Mouse (Mus musculus): ENCODE data around the gene Slc2a5. TPM values are rescaled to one million over a fixed set of nuclear protein-coding genes. Genes with fewer than 3 reads are reported as not detected.

Gene Slc2a5
- polyA plus RNA-seq, 1 experiment, result 2.2 TPM

DNA sequence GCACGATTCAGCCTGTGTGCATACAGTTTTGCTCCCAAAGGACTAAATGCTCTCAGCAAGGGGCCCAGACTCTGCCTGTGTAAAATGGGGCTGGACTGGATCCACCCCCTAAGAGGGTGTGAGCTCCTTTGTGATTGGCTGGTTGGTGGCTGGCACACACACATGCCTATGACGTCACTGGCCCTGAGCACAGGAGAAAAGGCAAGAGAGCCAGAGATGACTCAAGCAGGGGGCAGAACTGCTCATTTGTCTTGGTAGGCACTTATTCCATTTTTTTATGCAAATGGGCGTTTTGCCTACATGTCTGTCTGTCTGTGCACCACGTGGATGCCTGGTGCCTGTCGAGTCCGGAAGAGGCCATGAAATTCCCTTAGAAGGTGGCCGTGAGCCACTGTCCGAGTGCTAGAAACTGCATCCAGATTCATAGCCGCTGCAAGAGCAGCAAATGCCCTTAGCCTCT is 19.0 kb downstream of the Slc2a5 start:
- peak overlapping the region; percentile 46 for H3K4me3 ChIP-seq (ENCODE audit: low read depth, low read length)
- TF ChIP-seq CTCF (IDR thresholded peaks at IDR 0.05; ENCODE audit: low read depth, low read length) (no peak), POLR2A (IDR thresholded peaks at IDR 0.05; ENCODE audit: insufficient read depth, low read length) (no peak), EP300 (IDR thresholded peaks at IDR 0.05; ENCODE audit: insufficient read depth, low read depth, low read length) (no peak)

DNA sequence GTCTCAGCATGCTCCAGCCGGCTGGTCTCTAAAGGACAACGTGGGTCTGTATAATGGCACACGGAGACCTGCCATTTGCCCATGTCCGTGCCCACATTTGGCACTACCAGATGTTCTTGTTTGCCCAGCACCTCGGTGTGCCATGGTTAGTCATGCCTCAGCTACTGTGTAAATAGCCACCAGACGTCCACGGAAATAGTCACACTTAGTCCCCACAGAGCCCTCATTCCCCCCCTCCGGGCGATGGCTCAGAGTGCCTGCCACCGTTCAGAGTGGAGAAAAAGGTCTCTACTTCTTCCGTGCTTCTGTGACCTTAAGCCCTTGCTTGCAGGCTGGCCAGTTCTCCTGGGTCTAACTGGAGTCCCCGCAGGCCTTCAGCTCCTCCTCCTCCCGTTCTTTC is 20.0 kb downstream of the Slc2a5 start:
- no peak overlapping the region for H3K9ac ChIP-seq (ENCODE audit: low read depth, poor library complexity, severe bottlenecking)
- H3K36me3 ChIP-seq (ENCODE audit: control insufficient read depth, insufficient read depth, low read length, poor library complexity, severe bottlenecking), result no peaks in the 10 kb centered on the region
- no peak overlapping the region for H3K4me3 ChIP-seq (ENCODE audit: low read depth, low read length)
- H3K4me1 ChIP-seq (ENCODE audit: control insufficient read depth, insufficient read depth, low read length), result peaks cover 2% of the 10 kb centered on the region
- no peak overlapping the region for H3K27ac ChIP-seq (ENCODE audit: insufficient read depth, low read length)
- TF ChIP-seq CTCF (IDR thresholded peaks at IDR 0.05; ENCODE audit: low read depth, low read length), result no peak
- TF ChIP-seq POLR2A (IDR thresholded peaks at IDR 0.05; ENCODE audit: insufficient read depth, low read length), result no peak
- TF ChIP-seq EP300 (IDR thresholded peaks at IDR 0.05; ENCODE audit: insufficient read depth, low read depth, low read length), result no peak
- H3K9me3 ChIP-seq (replicated peaks; ENCODE audit: control insufficient read depth, insufficient read depth, low read length, poor library complexity, severe bottlenecking), result no peaks in the 10 kb centered on the region
- H3K27me3 ChIP-seq (ENCODE audit: control insufficient read depth, insufficient read depth, low read length, poor library complexity, severe bottlenecking), result no peaks in the 10 kb centered on the region

More for the DNA sequence above, 19.0 kb downstream of the Slc2a5 start:
- peaks cover 2% of the 10 kb centered on the region for H3K4me1 ChIP-seq (ENCODE audit: control insufficient read depth, insufficient read depth, low read length)
- no peaks in the 10 kb centered on the region for H3K27me3 ChIP-seq (ENCODE audit: control insufficient read depth, insufficient read depth, low read length, poor library complexity, severe bottlenecking)
- no peak overlapping the region for H3K27ac ChIP-seq (ENCODE audit: insufficient read depth, low read length)
- no peak overlapping the region for H3K9ac ChIP-seq (ENCODE audit: low read depth, poor library complexity, severe bottlenecking)
- H3K9me3 ChIP-seq (replicated peaks; ENCODE audit: control insufficient read depth, insufficient read depth, low read length, poor library complexity, severe bottlenecking), result no peaks in the 10 kb centered on the region
- no peaks in the 10 kb centered on the region for H3K36me3 ChIP-seq (ENCODE audit: control insufficient read depth, insufficient read depth, low read length, poor library complexity, severe bottlenecking)

DNA sequence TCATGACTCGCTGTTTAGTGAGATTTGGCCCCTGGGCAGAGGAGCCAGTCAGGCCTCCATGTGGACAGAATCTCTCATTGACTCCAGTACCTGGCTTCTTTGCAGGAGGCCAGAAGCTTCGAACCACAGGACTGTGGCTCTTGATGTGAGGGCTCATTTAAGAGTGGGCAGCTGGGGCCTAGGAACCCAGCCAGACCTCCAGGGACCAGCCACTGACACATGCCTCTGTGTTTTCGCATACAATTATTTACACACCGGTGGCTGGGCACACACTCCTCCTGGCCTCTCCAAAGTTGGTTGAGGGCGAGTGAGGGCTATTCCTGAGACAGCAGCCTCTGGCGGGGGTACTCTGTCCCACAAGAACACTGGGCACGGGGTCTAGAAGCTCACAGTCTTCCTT is 21.3 kb downstream of the Slc2a5 start:
- H3K9ac ChIP-seq (ENCODE audit: low read depth, poor library complexity, severe bottlenecking), result no peak overlapping the region
- H3K9me3 ChIP-seq (replicated peaks; ENCODE audit: control insufficient read depth, insufficient read depth, low read length, poor library complexity, severe bottlenecking), result no peaks in the 10 kb centered on the region
- no peak overlapping the region for H3K27ac ChIP-seq (ENCODE audit: insufficient read depth, low read length)
- H3K4me1 ChIP-seq (ENCODE audit: control insufficient read depth, insufficient read depth, low read length), result peaks cover 2% of the 10 kb centered on the region
- H3K27me3 ChIP-seq (ENCODE audit: control insufficient read depth, insufficient read depth, low read length, poor library complexity, severe bottlenecking), result no peaks in the 10 kb centered on the region
- no peak overlapping the region for H3K4me3 ChIP-seq (ENCODE audit: low read depth, low read length)
- TF ChIP-seq EP300 (IDR thresholded peaks at IDR 0.05; ENCODE audit: insufficient read depth, low read depth, low read length) (no peak), POLR2A (IDR thresholded peaks at IDR 0.05; ENCODE audit: insufficient read depth, low read length) (no peak), CTCF (IDR thresholded peaks at IDR 0.05; ENCODE audit: low read depth, low read length) (no peak)
- H3K36me3 ChIP-seq (ENCODE audit: control insufficient read depth, insufficient read depth, low read length, poor library complexity, severe bottlenecking), result no peaks in the 10 kb centered on the region

DNA sequence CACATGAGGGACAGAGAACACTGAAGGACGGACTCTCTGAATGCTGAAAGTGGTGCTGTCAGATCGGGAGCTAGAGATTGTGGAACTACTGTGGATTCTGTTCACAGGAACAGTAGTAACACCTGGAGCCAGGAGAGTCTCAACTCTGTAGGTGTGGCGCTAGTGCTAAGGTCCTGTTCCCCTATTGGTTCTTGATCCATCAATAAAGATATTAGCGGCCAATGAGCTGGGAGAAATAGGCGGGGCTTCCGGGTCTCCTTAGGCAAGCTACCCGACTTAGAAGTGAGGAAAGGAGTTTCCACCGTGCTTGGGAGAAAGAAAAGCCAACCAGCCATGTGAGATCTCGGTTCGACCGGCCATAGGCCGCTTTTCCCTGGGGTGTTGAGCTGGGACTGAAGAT is 25.2 kb downstream of the Slc2a5 start:
- TF ChIP-seq POLR2A (IDR thresholded peaks at IDR 0.05; ENCODE audit: insufficient read depth, low read length), result no peak
- TF ChIP-seq EP300 (IDR thresholded peaks at IDR 0.05; ENCODE audit: insufficient read depth, low read depth, low read length), result no peak
- no peak for TF ChIP-seq CTCF (IDR thresholded peaks at IDR 0.05; ENCODE audit: low read depth, low read length)
- Histone ChIP-seq H3K4me3 (ENCODE audit: low read depth, low read length) (peak overlapping the region; percentile 89), H3K27ac (ENCODE audit: insufficient read depth, low read length) (no peak overlapping the region), H3K9ac (ENCODE audit: low read depth, poor library complexity, severe bottlenecking) (peak overlapping the region; percentile 23), H3K4me1 (ENCODE audit: control insufficient read depth, insufficient read depth, low read length) (no peaks in the 10 kb centered on the region), H3K36me3 (ENCODE audit: control insufficient read depth, insufficient read depth, low read length, poor library complexity, severe bottlenecking) (no peaks in the 10 kb centered on the region), H3K27me3 (ENCODE audit: control insufficient read depth, insufficient read depth, low read length, poor library complexity, severe bottlenecking) (no peaks in the 10 kb centered on the region), H3K9me3 (replicated peaks; ENCODE audit: control insufficient read depth, insufficient read depth, low read length, poor library complexity, severe bottlenecking) (no peaks in the 10 kb centered on the region)

DNA sequence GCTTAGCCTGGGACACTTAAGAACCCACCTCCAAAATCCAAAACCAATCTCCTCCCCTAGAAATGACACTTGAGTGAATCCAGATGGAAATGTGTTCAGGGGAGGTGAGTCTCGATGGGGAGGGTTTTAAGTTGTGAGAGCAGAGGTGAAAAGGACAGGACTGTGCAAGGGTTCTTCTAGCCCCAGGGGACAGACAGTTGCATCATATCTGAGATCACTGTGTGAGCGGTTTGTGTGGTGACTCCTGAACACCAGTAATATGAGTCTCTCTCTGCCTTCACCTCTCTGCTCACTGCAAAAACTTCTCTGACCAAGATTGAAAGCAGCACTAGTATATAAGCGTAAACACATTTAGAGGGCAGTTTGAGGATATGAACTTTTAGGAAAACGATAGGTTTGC is 27.2 kb downstream of the Slc2a5 start:
- Histone ChIP-seq H3K27me3 (ENCODE audit: control insufficient read depth, insufficient read depth, low read length, poor library complexity, severe bottlenecking) (no peaks in the 10 kb centered on the region), H3K9ac (ENCODE audit: low read depth, poor library complexity, severe bottlenecking) (no peak overlapping the region; the same call in 1 of the 2 replicates), H3K9me3 (replicated peaks; ENCODE audit: control insufficient read depth, insufficient read depth, low read length, poor library complexity, severe bottlenecking) (no peaks in the 10 kb centered on the region), H3K4me1 (ENCODE audit: control insufficient read depth, insufficient read depth, low read length) (no peaks in the 10 kb centered on the region), H3K4me3 (ENCODE audit: low read depth, low read length) (no peak overlapping the region), H3K27ac (ENCODE audit: insufficient read depth, low read length) (peak overlapping the region; percentile 28; the same call in 1 of the 2 replicates), H3K36me3 (ENCODE audit: control insufficient read depth, insufficient read depth, low read length, poor library complexity, severe bottlenecking) (no peaks in the 10 kb centered on the region)
- no peak for TF ChIP-seq POLR2A (IDR thresholded peaks at IDR 0.05; ENCODE audit: insufficient read depth, low read length)
- TF ChIP-seq CTCF (IDR thresholded peaks at IDR 0.05; ENCODE audit: low read depth, low read length), result no peak
- TF ChIP-seq EP300 (IDR thresholded peaks at IDR 0.05; ENCODE audit: insufficient read depth, low read depth, low read length), result no peak

DNA sequence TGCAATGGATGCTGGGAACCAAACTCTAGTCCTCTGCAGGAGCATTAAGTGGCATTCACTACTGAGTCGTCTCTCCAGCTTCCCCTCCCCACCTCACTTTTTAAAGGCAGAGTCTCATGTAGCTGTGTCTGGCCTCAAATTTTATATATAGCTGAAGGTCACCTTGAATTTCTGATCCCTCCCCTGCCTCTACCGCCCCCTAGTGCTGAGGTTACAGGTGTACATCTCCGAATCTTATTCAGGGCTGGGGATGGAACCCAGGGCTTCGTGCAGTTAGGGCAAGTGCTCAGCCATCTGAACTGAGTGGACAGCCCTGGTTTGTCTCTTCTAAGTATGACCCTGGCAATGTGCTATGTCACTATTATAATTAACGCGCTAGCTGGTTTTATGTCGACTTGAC is 32.0 kb downstream of the Slc2a5 start:
- no peak overlapping the region for H3K27ac ChIP-seq (ENCODE audit: insufficient read depth, low read length)
- H3K4me3 ChIP-seq (ENCODE audit: low read depth, low read length), result no peak overlapping the region
- no peaks in the 10 kb centered on the region for H3K36me3 ChIP-seq (ENCODE audit: control insufficient read depth, insufficient read depth, low read length, poor library complexity, severe bottlenecking)
- TF ChIP-seq CTCF (IDR thresholded peaks at IDR 0.05; ENCODE audit: low read depth, low read length), result peak; percentile 33
- TF ChIP-seq POLR2A (IDR thresholded peaks at IDR 0.05; ENCODE audit: insufficient read depth, low read length), result no peak
- TF ChIP-seq EP300 (IDR thresholded peaks at IDR 0.05; ENCODE audit: insufficient read depth, low read depth, low read length), result no peak
- H3K9ac ChIP-seq (ENCODE audit: low read depth, poor library complexity, severe bottlenecking), result no peak overlapping the region
- H3K27me3 ChIP-seq (ENCODE audit: control insufficient read depth, insufficient read depth, low read length, poor library complexity, severe bottlenecking), result no peaks in the 10 kb centered on the region
- H3K4me1 ChIP-seq (ENCODE audit: control insufficient read depth, insufficient read depth, low read length), result peaks cover 2% of the 10 kb centered on the region
- no peaks in the 10 kb centered on the region for H3K9me3 ChIP-seq (replicated peaks; ENCODE audit: control insufficient read depth, insufficient read depth, low read length, poor library complexity, severe bottlenecking)

Data from ES-Bruce4 (cell line).